ENCODE assay signal across 10 mouse cellular contexts in the genomic region with DNA sequence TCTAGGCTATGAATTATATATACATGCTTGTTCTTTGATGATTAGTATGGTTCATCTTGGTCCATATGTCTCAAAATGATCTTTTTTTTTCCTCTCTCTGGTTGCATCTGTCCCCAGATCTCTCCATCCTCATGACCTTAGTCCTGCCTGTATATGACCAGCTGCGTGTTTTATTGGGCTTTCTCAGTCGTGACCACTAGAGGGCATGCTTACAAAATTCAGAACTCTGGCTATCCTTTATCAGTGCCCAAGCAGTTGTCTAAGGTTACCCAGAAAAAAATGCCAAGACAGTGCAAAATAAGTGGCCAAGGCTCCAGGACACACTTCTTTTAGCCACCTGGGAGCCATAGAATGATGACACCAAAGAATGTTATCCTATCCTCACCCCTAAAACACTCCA. TPM values are rescaled to one million over a fixed set of nuclear protein-coding genes. Genes with fewer than 3 reads are reported as not detected.
A peak's percentile ranks its signal among the peaks of the same experiment; 100 is the strongest.
DNase-seq lines count a peak whose midpoint lies in the region; ATAC-seq and TF ChIP-seq lines count a peak whose summit lies in the region.
"Had no signal": no experiment of that assay in that cellular context is flagged by ENCODE, and none has a peak within 500 bp of the region (broad histone marks: within the 10 kb centered on the region; RNA-seq: fewer than 3 reads in every experiment).

No protein-coding gene starts in this region.

- no peak for TF ChIP-seq POLR2A in cerebellum, adult 2 months (IDR thresholded peaks at IDR 0.05; ENCODE audit: borderline replicate concordance, insufficient read depth, low read length)

- H3K4me3 ChIP-seq in heart, embryonic 12.5 days, result no peak overlapping the region
- H3K4me3 ChIP-seq in E14TG2a.4 (replicated peaks; ENCODE audit: low read length), result no peak overlapping the region
- H3K4me3 ChIP-seq in cerebellum, adult 2 months (replicated peaks; ENCODE audit: insufficient read depth, low read depth, low read length), result no peak overlapping the region
- no peak overlapping the region for H3K4me3 ChIP-seq in heart, postnatal 0 days (ENCODE audit: low read depth, low read length)
- no peak overlapping the region for H3K4me3 ChIP-seq in midbrain, embryonic 14.5 days (replicated peaks; ENCODE audit: low read depth, low read length)

- TF ChIP-seq CTCF in E14TG2a.4 (conservative IDR thresholded peaks at IDR 0.05; ENCODE audit: low read length), result peak; percentile 79
- TF ChIP-seq CTCF in cerebellum, adult 2 months (IDR thresholded peaks at IDR 0.05; ENCODE audit: borderline replicate concordance, insufficient read depth, low read depth, low read length), result peak; percentile 55; the same call in 1 of the 2 replicates
- TF ChIP-seq CTCF in heart, postnatal 0 days (IDR thresholded peaks at IDR 0.05; ENCODE audit: low read depth), result peak; percentile 62

- H3K9me3 ChIP-seq in heart, embryonic 12.5 days (replicated peaks), result no peaks in the 10 kb centered on the region
- H3K9me3 ChIP-seq in E14TG2a.4 (ENCODE audit: low read length), result peaks cover 44% of the 10 kb centered on the region
- H3K9me3 ChIP-seq in heart, postnatal 0 days (replicated peaks; ENCODE audit: control insufficient read depth, low read length), result no peaks in the 10 kb centered on the region
- H3K9me3 ChIP-seq in midbrain, embryonic 14.5 days (ENCODE audit: control insufficient read depth, low read length), result no peaks in the 10 kb centered on the region

- peaks cover 58% of the 10 kb centered on the region for H3K36me3 ChIP-seq in heart, embryonic 12.5 days
- peaks cover 73% of the 10 kb centered on the region for H3K36me3 ChIP-seq in E14TG2a.4 (ENCODE audit: insufficient read depth, low read length)
- peaks cover 50% of the 10 kb centered on the region for H3K36me3 ChIP-seq in heart, postnatal 0 days (replicated peaks; ENCODE audit: control insufficient read depth, insufficient read depth, low read length)
- H3K36me3 ChIP-seq in midbrain, embryonic 14.5 days (ENCODE audit: control insufficient read depth, insufficient read depth, low read length), result peaks cover 59% of the 10 kb centered on the region

- no peak overlapping the region for H3K4me2 ChIP-seq in heart, embryonic 12.5 days
- H3K4me2 ChIP-seq in heart, postnatal 0 days (ENCODE audit: low read depth, low read length), result no peak overlapping the region
- H3K4me2 ChIP-seq in midbrain, embryonic 14.5 days (ENCODE audit: low read length), result no peak overlapping the region

- no peak overlapping the region for H3K27ac ChIP-seq in heart, embryonic 12.5 days (ENCODE audit: poor library complexity, severe bottlenecking)
- H3K27ac ChIP-seq in cerebellum, adult 2 months (ENCODE audit: insufficient read depth, low read length), result no peak overlapping the region
- no peak overlapping the region for H3K27ac ChIP-seq in heart, postnatal 0 days (ENCODE audit: low read depth)
- H3K27ac ChIP-seq in midbrain, embryonic 14.5 days (replicated peaks; ENCODE audit: low read depth, low read length), result no peak overlapping the region

- intact Hi-C loops in left cerebral cortex, postnatal 4 days (cut with DNase I), result loop anchor here (5.0 kb wide), 1 partner anchor 83 kb away; no protein-coding TSS in a partner anchor

- H3K4me1 ChIP-seq in heart, embryonic 12.5 days (replicated peaks), result no peaks in the 10 kb centered on the region
- H3K4me1 ChIP-seq in E14TG2a.4 (replicated peaks; ENCODE audit: low read depth, low read length), result peaks cover 10% of the 10 kb centered on the region
- no peaks in the 10 kb centered on the region for H3K4me1 ChIP-seq in cerebellum, adult 2 months (ENCODE audit: control insufficient read depth, insufficient read depth, low read length)
- H3K4me1 ChIP-seq in heart, postnatal 0 days (ENCODE audit: control insufficient read depth, insufficient read depth), result no peaks in the 10 kb centered on the region
- H3K4me1 ChIP-seq in midbrain, embryonic 14.5 days (ENCODE audit: control insufficient read depth, insufficient read depth, low read length), result no peaks in the 10 kb centered on the region

- ATAC-seq in heart, embryonic 12.5 days (ENCODE audit: insufficient number of reproducible peaks, low FRiP score), result no peak
- no peak for ATAC-seq in heart, postnatal 0 days (ENCODE audit: insufficient read depth, low read depth)
- 0 out of 2 replicates have a peak, but pooled peaks have one; percentile 46 for ATAC-seq in midbrain, embryonic 14.5 days (ENCODE audit: low FRiP score, low TSS enrichment)

- DNase-seq in heart, adult 11 months, result peak; percentile 89
- peak; percentile 48 to 59 for DNase-seq in cerebellum, adult 2 months
- DNase-seq in heart, postnatal 0 days (ENCODE audit: low spot score), result no peak
- DNase-seq in left cerebral cortex, postnatal 4 days, result peak; percentile 51
- DNase-seq in midbrain, embryonic 14.5 days, result peak; percentile 84
- DNase-seq in urinary bladder, postnatal 36 days (ENCODE audit: low spot score in 2 of 2), result no peak

- TF ChIP-seq EP300 in heart, postnatal 0 days (IDR thresholded peaks at IDR 0.05; ENCODE audit: low read depth), result no peak

- peaks cover 16% of the 10 kb centered on the region for H3K27me3 ChIP-seq in heart, embryonic 12.5 days (replicated peaks)
- H3K27me3 ChIP-seq in E14TG2a.4 (ENCODE audit: insufficient read depth, low read length), result no peaks in the 10 kb centered on the region
- no peaks in the 10 kb centered on the region for H3K27me3 ChIP-seq in cerebellum, adult 2 months (ENCODE audit: control insufficient read depth, insufficient read depth, low read length)
- H3K27me3 ChIP-seq in heart, postnatal 0 days (ENCODE audit: control insufficient read depth, insufficient read depth, low read length), result peaks cover 3% of the 10 kb centered on the region; the same call in 1 of the 2 replicates
- H3K27me3 ChIP-seq in midbrain, embryonic 14.5 days (ENCODE audit: control insufficient read depth, insufficient read depth, low read length), result no peaks in the 10 kb centered on the region

- WGBS in heart, embryonic 12.5 days, result 4% methylated on average over 2 of the region's 2 CpGs
- 0% methylated on average over 2 of the region's 2 CpGs for WGBS in cerebellum, adult 2 months
- 7% methylated on average over 2 of the region's 2 CpGs for WGBS in heart, postnatal 0 days
- WGBS in midbrain, embryonic 14.5 days, result 7% methylated on average over 2 of the region's 2 CpGs

- no peak overlapping the region for H3K9ac ChIP-seq in heart, embryonic 12.5 days
- H3K9ac ChIP-seq in heart, postnatal 0 days (replicated peaks; ENCODE audit: low read depth, low read length), result no peak overlapping the region
- H3K9ac ChIP-seq in midbrain, embryonic 14.5 days (replicated peaks; ENCODE audit: low read length), result no peak overlapping the region

RNA-seq across cellular contexts. Expression of a gene that starts 6.1 kb away (rescaled TPM):
- polyA plus RNA-seq in heart, embryonic 12.5 days (2016; fragmentation: Nextera tagmentation; extraction: Ambion mirVana), result 0.54 and 0.61 TPM in 2 replicates
- 75.4 and 79.6 TPM in 2 replicates for polyA plus RNA-seq in cerebellum, adult 2 months (2012; rRNA removed)
- 0.88 and 3.9 TPM in 2 replicates for total RNA-seq in heart, postnatal 0 days (2014; rRNA removed; ENCODE audit: low replicate concordance)
- polyA plus RNA-seq in heart, postnatal 0 days (2015; fragmentation: Nextera tagmentation; extraction: Ambion mirVana), result 0.30 and 0.33 TPM in 2 replicates
- total RNA-seq in left cerebral cortex, postnatal 4 days (2021), result 100 to 1,000 TPM; 186 to 189 TPM
- 39.3 and 47.4 TPM in 2 replicates for polyA plus RNA-seq in midbrain, embryonic 14.5 days (2014; fragmentation: Nextera tagmentation; extraction: Ambion mirVana)

RNA-seq across cellular contexts. Expression of a gene that starts 9.8 kb away (rescaled TPM):
- polyA plus RNA-seq in heart, embryonic 12.5 days (2016; fragmentation: Nextera tagmentation; extraction: Ambion mirVana), result 50.3 and 52.1 TPM in 2 replicates
- 92.2 and 96.9 TPM in 2 replicates for polyA plus RNA-seq in cerebellum, adult 2 months (2012; rRNA removed)
- total RNA-seq in heart, postnatal 0 days (2014; rRNA removed; ENCODE audit: low replicate concordance), result 75.7 and 107 TPM in 2 replicates
- 42.9 and 47.1 TPM in 2 replicates for polyA plus RNA-seq in heart, postnatal 0 days (2015; fragmentation: Nextera tagmentation; extraction: Ambion mirVana)
- total RNA-seq in left cerebral cortex, postnatal 4 days (2021), result 100 to 1,000 TPM; 160 to 173 TPM
- polyA plus RNA-seq in midbrain, embryonic 14.5 days (2014; fragmentation: Nextera tagmentation; extraction: Ambion mirVana), result 81.3 and 94.1 TPM in 2 replicates

RNA-seq across cellular contexts. Expression of a gene that starts 14.0 kb away (rescaled TPM):
- 8.0 and 8.1 TPM in 2 replicates for polyA plus RNA-seq in heart, embryonic 12.5 days (2016; fragmentation: Nextera tagmentation; extraction: Ambion mirVana)
- 0.82 and 1.1 TPM in 2 replicates for polyA plus RNA-seq in cerebellum, adult 2 months (2012; rRNA removed)
- total RNA-seq in heart, postnatal 0 days (2014; rRNA removed; ENCODE audit: low replicate concordance), result 9.8 and 16.4 TPM in 2 replicates
- 15.6 and 15.7 TPM in 2 replicates for polyA plus RNA-seq in heart, postnatal 0 days (2015; fragmentation: Nextera tagmentation; extraction: Ambion mirVana)
- under 1 TPM; 0.14 to 0.18 TPM for total RNA-seq in left cerebral cortex, postnatal 4 days (2021)
- polyA plus RNA-seq in midbrain, embryonic 14.5 days (2014; fragmentation: Nextera tagmentation; extraction: Ambion mirVana), result 0.04 TPM in 1 of 2 replicates, not detected in the other

RNA-seq across cellular contexts. Expression of a gene that starts 49.8 kb away (rescaled TPM):
- not detected in 2 replicates for polyA plus RNA-seq in heart, embryonic 12.5 days (2016; fragmentation: Nextera tagmentation; extraction: Ambion mirVana)
- polyA plus RNA-seq in cerebellum, adult 2 months (2012; rRNA removed), result not detected in 2 replicates
- not detected in 2 replicates for total RNA-seq in heart, postnatal 0 days (2014; rRNA removed; ENCODE audit: low replicate concordance)
- polyA plus RNA-seq in heart, postnatal 0 days (2015; fragmentation: Nextera tagmentation; extraction: Ambion mirVana), result not detected in 2 replicates
- total RNA-seq in left cerebral cortex, postnatal 4 days (2021), result not detected
- polyA plus RNA-seq in midbrain, embryonic 14.5 days (2014; fragmentation: Nextera tagmentation; extraction: Ambion mirVana), result not detected in 2 replicates
- total RNA-seq: layer of hippocampus, postnatal 14 days had no signal
- polyA plus RNA-seq: stomach, embryonic 16.5 days had no signal

RNA-seq across cellular contexts. Expression of a gene that starts 59.2 kb away (rescaled TPM):
- not detected in 2 replicates for polyA plus RNA-seq in heart, embryonic 12.5 days (2016; fragmentation: Nextera tagmentation; extraction: Ambion mirVana)
- not detected in 2 replicates for polyA plus RNA-seq in cerebellum, adult 2 months (2012; rRNA removed)
- not detected in 2 replicates for total RNA-seq in heart, postnatal 0 days (2014; rRNA removed; ENCODE audit: low replicate concordance)
- polyA plus RNA-seq in heart, postnatal 0 days (2015; fragmentation: Nextera tagmentation; extraction: Ambion mirVana), result not detected in 2 replicates
- total RNA-seq in left cerebral cortex, postnatal 4 days (2021), result not detected
- polyA plus RNA-seq in midbrain, embryonic 14.5 days (2014; fragmentation: Nextera tagmentation; extraction: Ambion mirVana), result not detected in 2 replicates
- total RNA-seq: layer of hippocampus, postnatal 14 days had no signal
- polyA plus RNA-seq: stomach, embryonic 16.5 days had no signal

Comparison
In these comparisons a context has a peak if more than half of its experiments do, and no peak if none do; other contexts are left out.
1. DNase-seq: peak in heart, adult 11 months (single experiment), cerebellum, adult 2 months (2 of 2), left cerebral cortex, postnatal 4 days (single experiment) and midbrain, embryonic 14.5 days (single experiment); none in heart, postnatal 0 days (single experiment) and urinary bladder, postnatal 36 days (0 of 2).
2. RNA of a gene that starts 6.1 kb away (polyA plus RNA-seq): 75.4 to 79.6 TPM in cerebellum, adult 2 months and 39.3 to 47.4 TPM in midbrain, embryonic 14.5 days; 0.54 to 0.61 TPM in heart, embryonic 12.5 days and 0.30 to 0.33 TPM in heart, postnatal 0 days; every median in the first group is over 10 times any median in the second.
3. Peak in every context shown above with its lines, with median percentiles within 50 percentile points of each other: CTCF ChIP-seq.